Mouse (Mus musculus) bone marrow macrophage, adult 2 months (primary cell): Measurements from ENCODE around the gene Rpl3l.

Experiments used
- CTCF ChIP-seq: IDR thresholded peaks from 2 replicates; pipeline ENCODE4 v1.5.1; 2012; ENCODE audit warnings: low read depth, mild to moderate bottlenecking, low read length, moderate library complexity
- POLR2A ChIP-seq: IDR thresholded peaks from 2 replicates; pipeline ENCODE4 v1.6.1; 2012; ENCODE audit warnings: mild to moderate bottlenecking, low read depth, low read length, borderline replicate concordance

DNA sequence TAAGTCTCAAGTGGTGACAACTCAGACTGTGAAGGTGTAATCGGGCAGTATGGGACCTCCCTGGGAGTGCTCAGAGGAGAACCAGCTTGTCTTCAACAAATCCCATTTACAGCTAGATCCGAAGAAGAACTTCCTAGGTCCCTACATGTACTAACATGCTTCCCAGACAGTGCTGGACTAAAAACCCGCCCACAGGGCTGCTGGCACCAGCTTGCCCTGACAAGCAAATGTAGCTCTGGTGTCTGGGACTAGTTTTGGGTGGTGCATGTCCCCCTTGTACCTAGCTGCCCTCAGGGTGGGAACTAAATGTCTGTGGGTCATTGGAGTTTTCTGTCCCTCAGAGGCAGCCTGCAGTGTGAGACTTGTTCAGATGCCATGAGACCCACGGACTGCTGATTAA lies 23.9 kb downstream of the Rpl3l start:
- TF ChIP-seq POLR2A, result no peak
- TF ChIP-seq CTCF, result no peak
